10 mouse cellular contexts compared by ENCODE assay signal in the genomic region with DNA sequence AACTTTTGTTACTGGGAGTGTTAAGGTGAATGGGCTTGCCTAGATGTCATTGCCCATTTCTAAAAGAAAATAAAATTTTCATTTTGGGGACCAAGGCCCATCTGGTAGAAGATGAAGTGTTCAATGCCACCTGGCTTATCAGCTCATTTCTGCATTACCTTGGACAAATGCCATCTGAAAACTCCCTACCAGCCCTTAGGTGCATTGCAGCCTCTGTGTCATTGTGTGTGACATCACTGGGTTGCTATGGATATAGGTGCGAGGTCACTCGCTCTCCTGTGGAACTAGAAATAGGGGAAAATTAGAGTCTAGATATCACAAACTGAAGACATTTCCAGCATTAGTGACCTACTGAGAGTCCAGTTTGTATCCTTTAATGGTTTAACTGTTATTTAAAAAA. TPM values are rescaled to one million over a fixed set of nuclear protein-coding genes. Genes with fewer than 3 reads are reported as not detected.
DNase-seq lines count a peak whose midpoint lies in the region; ATAC-seq and TF ChIP-seq lines count a peak whose summit lies in the region.
"Had no signal": no experiment of that assay in that cellular context is flagged by ENCODE, and none has a peak within 500 bp of the region (broad histone marks: within the 10 kb centered on the region; RNA-seq: fewer than 3 reads in every experiment).

No protein-coding gene starts in this region.

- no peak overlapping the region for H3K9ac ChIP-seq in heart, embryonic 11.5 days (ENCODE audit: low read depth, low read length)
- no peak overlapping the region for H3K9ac ChIP-seq in hindbrain, embryonic 11.5 days (ENCODE audit: low read depth, low read length)
- H3K9ac ChIP-seq in midbrain, embryonic 14.5 days (replicated peaks; ENCODE audit: low read length): peak overlapping the region; percentile 95

- no peak for TF ChIP-seq CTCF in G1E (IDR thresholded peaks at IDR 0.05; ENCODE audit: low read depth, low read length)

- no peak overlapping the region for H3K27ac ChIP-seq in heart, embryonic 11.5 days (ENCODE audit: low read depth, low read length)
- no peak overlapping the region for H3K27ac ChIP-seq in hindbrain, embryonic 11.5 days (ENCODE audit: low read depth, low read length)
- H3K27ac ChIP-seq in midbrain, embryonic 14.5 days (replicated peaks; ENCODE audit: low read depth, low read length): no peak overlapping the region

- H3K27me3 ChIP-seq in heart, embryonic 11.5 days (ENCODE audit: control insufficient read depth, insufficient read depth, low read length): no peaks in the 10 kb centered on the region
- no peaks in the 10 kb centered on the region for H3K27me3 ChIP-seq in G1E (ENCODE audit: insufficient read depth, low read length)
- no peaks in the 10 kb centered on the region for H3K27me3 ChIP-seq in hindbrain, embryonic 11.5 days (ENCODE audit: control insufficient read depth, insufficient read depth, low read length)
- H3K27me3 ChIP-seq in midbrain, embryonic 14.5 days (ENCODE audit: control insufficient read depth, insufficient read depth, low read length): no peaks in the 10 kb centered on the region

- peaks cover 19% of the 10 kb centered on the region for H3K36me3 ChIP-seq in heart, embryonic 11.5 days (ENCODE audit: control insufficient read depth, insufficient read depth, low read length)
- peaks cover 51% of the 10 kb centered on the region for H3K36me3 ChIP-seq in G1E (replicated peaks)
- peaks cover 6% of the 10 kb centered on the region for H3K36me3 ChIP-seq in hindbrain, embryonic 11.5 days (ENCODE audit: control insufficient read depth, insufficient read depth, low read length)
- peaks cover 43% of the 10 kb centered on the region for H3K36me3 ChIP-seq in midbrain, embryonic 14.5 days (ENCODE audit: control insufficient read depth, insufficient read depth, low read length)

- DNase-seq in heart, adult 9 months (ENCODE audit: low spot score in 2 of 2): no peak
- no peak for DNase-seq in G1E (ENCODE audit: low spot score)
- DNase-seq in hindbrain, embryonic 11.5 days (ENCODE audit: low spot score): peak; percentile 28
- peak; percentile 65 for DNase-seq in midbrain, embryonic 14.5 days
- no peak for DNase-seq in layer of hippocampus, postnatal 10 days (ENCODE audit: low spot score in 2 of 2)
- no peak for DNase-seq in frontal cortex, postnatal 25 days (ENCODE audit: low spot score in 2 of 2)
- DNase-seq in spleen, adult 12 weeks (ENCODE audit: low spot score): no peak
- DNase-seq: kidney, adult 9 months had no signal

- no peak for ATAC-seq in heart, embryonic 11.5 days (replicated peaks; ENCODE audit: insufficient number of reproducible peaks, low FRiP score, low TSS enrichment)
- ATAC-seq in G1E (ENCODE audit: extremely low read depth, insufficient number of reproducible peaks, low FRiP score, poor library complexity, severe bottlenecking): no peak
- ATAC-seq in hindbrain, embryonic 11.5 days (ENCODE audit: low FRiP score): no peak
- no peak for ATAC-seq in midbrain, embryonic 14.5 days (ENCODE audit: low FRiP score, low TSS enrichment)

- peaks cover 8% of the 10 kb centered on the region; the same call in 1 of the 2 replicates for H3K4me1 ChIP-seq in heart, embryonic 11.5 days (ENCODE audit: control insufficient read depth, insufficient read depth, low read length)
- peaks cover 58% of the 10 kb centered on the region for H3K4me1 ChIP-seq in G1E (ENCODE audit: insufficient read depth, low read depth, low read length)
- H3K4me1 ChIP-seq in hindbrain, embryonic 11.5 days (replicated peaks; ENCODE audit: control insufficient read depth, insufficient read depth, low read length): peaks cover 2% of the 10 kb centered on the region; the same call in 1 of the 2 replicates
- H3K4me1 ChIP-seq in midbrain, embryonic 14.5 days (ENCODE audit: control insufficient read depth, insufficient read depth, low read length): peaks cover 25% of the 10 kb centered on the region

- peak overlapping the region; percentile 79; the same call in 1 of the 2 replicates for H3K4me2 ChIP-seq in heart, embryonic 11.5 days
- peak overlapping the region; percentile 17; the same call in 1 of the 2 replicates for H3K4me2 ChIP-seq in hindbrain, embryonic 11.5 days (replicated peaks; ENCODE audit: low read depth, low read length)
- peak overlapping the region; percentile 75 for H3K4me2 ChIP-seq in midbrain, embryonic 14.5 days (ENCODE audit: low read length)

- WGBS in heart, embryonic 11.5 days (ENCODE audit: insufficient replicate concordance): 71% methylated on average over 2 of the region's 2 CpGs
- 90% methylated on average over 2 of the region's 2 CpGs for WGBS in hindbrain, embryonic 11.5 days
- WGBS in midbrain, embryonic 14.5 days: 52% methylated on average over 2 of the region's 2 CpGs

- no peak overlapping the region for H3K4me3 ChIP-seq in heart, embryonic 11.5 days (ENCODE audit: low read depth, low read length)
- H3K4me3 ChIP-seq in G1E (ENCODE audit: low read depth, low read length): peak overlapping the region; percentile 48; the same call in 1 of the 2 replicates
- peak overlapping the region; percentile 98 for H3K4me3 ChIP-seq in hindbrain, embryonic 11.5 days (ENCODE audit: low read depth, low read length)
- peak overlapping the region; percentile 86 for H3K4me3 ChIP-seq in midbrain, embryonic 14.5 days (replicated peaks; ENCODE audit: low read depth, low read length)

- H3K9me3 ChIP-seq in heart, embryonic 11.5 days (replicated peaks; ENCODE audit: control insufficient read depth, low read length): no peaks in the 10 kb centered on the region
- H3K9me3 ChIP-seq in G1E (replicated peaks): no peaks in the 10 kb centered on the region
- no peaks in the 10 kb centered on the region for H3K9me3 ChIP-seq in hindbrain, embryonic 11.5 days (ENCODE audit: control insufficient read depth, low read length)
- no peaks in the 10 kb centered on the region for H3K9me3 ChIP-seq in midbrain, embryonic 14.5 days (ENCODE audit: control insufficient read depth, low read length)

RNA-seq across cellular contexts. Expression of gene Ywhag, which starts 2.1 kb away (rescaled TPM):
- 103 and 108 TPM in 2 replicates for polyA plus RNA-seq in heart, embryonic 11.5 days (2014; fragmentation: Nextera tagmentation; extraction: Ambion mirVana)
- total RNA-seq in G1E (2014; fragmentation: Nextera tagmentation) (168 and 200 TPM in 2 replicates), G1E (2017) (73.5 and 99.8 TPM in 2 replicates)
- polyA plus RNA-seq in G1E (2012): 246 and 281 TPM in 2 replicates
- 204 and 208 TPM in 2 replicates for polyA plus RNA-seq in hindbrain, embryonic 11.5 days (2014; fragmentation: Nextera tagmentation; extraction: Ambion mirVana)
- polyA plus RNA-seq in midbrain, embryonic 14.5 days (2014; fragmentation: Nextera tagmentation; extraction: Ambion mirVana): 420 and 582 TPM in 2 replicates
- total RNA-seq in layer of hippocampus, postnatal 10 days (2021): 1,000 to 10,000 TPM; 1,571 to 1,708 TPM

RNA-seq across cellular contexts. Expression of gene Ssc4d, which starts 42.0 kb away (rescaled TPM):
- 0.93 and 2.3 TPM in 2 replicates for polyA plus RNA-seq in heart, embryonic 11.5 days (2014; fragmentation: Nextera tagmentation; extraction: Ambion mirVana)
- 9.1 and 16.4 TPM in 2 replicates for total RNA-seq in G1E (2014; fragmentation: Nextera tagmentation)
- total RNA-seq in G1E (2017): 3.2 and 5.5 TPM in 2 replicates
- polyA plus RNA-seq in G1E (2012): 1.1 and 1.5 TPM in 2 replicates
- 1.6 and 2.4 TPM in 2 replicates for polyA plus RNA-seq in hindbrain, embryonic 11.5 days (2014; fragmentation: Nextera tagmentation; extraction: Ambion mirVana)
- 1.4 and 1.9 TPM in 2 replicates for polyA plus RNA-seq in midbrain, embryonic 14.5 days (2014; fragmentation: Nextera tagmentation; extraction: Ambion mirVana)
- 1 to 10 TPM; 2.1 to 2.3 TPM for total RNA-seq in layer of hippocampus, postnatal 10 days (2021)

RNA-seq across cellular contexts. Expression of gene Hspb1, which starts 44.6 kb away (rescaled TPM):
- polyA plus RNA-seq in heart, embryonic 11.5 days (2014; fragmentation: Nextera tagmentation; extraction: Ambion mirVana): 815 and 827 TPM in 2 replicates
- total RNA-seq in G1E (2014; fragmentation: Nextera tagmentation) (not detected in 2 replicates), G1E (2017) (0.12 TPM in 1 of 2 replicates, not detected in the other)
- polyA plus RNA-seq in G1E (2012): not detected in 2 replicates
- 16.6 and 26.1 TPM in 2 replicates for polyA plus RNA-seq in hindbrain, embryonic 11.5 days (2014; fragmentation: Nextera tagmentation; extraction: Ambion mirVana)
- polyA plus RNA-seq in midbrain, embryonic 14.5 days (2014; fragmentation: Nextera tagmentation; extraction: Ambion mirVana): 5.5 and 6.4 TPM in 2 replicates
- total RNA-seq in layer of hippocampus, postnatal 10 days (2021): 1 to 10 TPM; 4.2 to 6.1 TPM

RNA-seq across cellular contexts. Expression of gene Zp3, which starts 47.5 kb away (rescaled TPM):
- 0.16 TPM in 1 of 2 replicates, not detected in the other for polyA plus RNA-seq in heart, embryonic 11.5 days (2014; fragmentation: Nextera tagmentation; extraction: Ambion mirVana)
- total RNA-seq in G1E (2014; fragmentation: Nextera tagmentation) (not detected in 2 replicates), G1E (2017) (not detected in 2 replicates)
- polyA plus RNA-seq in G1E (2012): not detected in 2 replicates
- not detected in 2 replicates for polyA plus RNA-seq in hindbrain, embryonic 11.5 days (2014; fragmentation: Nextera tagmentation; extraction: Ambion mirVana)
- polyA plus RNA-seq in midbrain, embryonic 14.5 days (2014; fragmentation: Nextera tagmentation; extraction: Ambion mirVana): 0.16 TPM in 1 of 2 replicates, not detected in the other
- not detected for total RNA-seq in layer of hippocampus, postnatal 10 days (2021)
- polyA plus RNA-seq: small intestine, adult 2 months had no signal

Comparison
In these comparisons a context has a peak if more than half of its experiments do, and no peak if none do; other contexts are left out.
1. H3K4me2 ChIP-seq: peak in every context shown above with its lines; median percentile 79 in heart, embryonic 11.5 days; 75 in midbrain, embryonic 14.5 days; 17 in hindbrain, embryonic 11.5 days.
2. DNase-seq: peak in hindbrain, embryonic 11.5 days (single experiment) and midbrain, embryonic 14.5 days (single experiment); none in heart, adult 9 months (0 of 2), G1E (single experiment), layer of hippocampus, postnatal 10 days (0 of 2), frontal cortex, postnatal 25 days (0 of 2) and spleen, adult 12 weeks (single experiment).
3. RNA of gene Hspb1, which starts 44.6 kb away (polyA plus RNA-seq): 815 to 827 TPM in heart, embryonic 11.5 days; 16.6 to 26.1 TPM in hindbrain, embryonic 11.5 days, 5.5 to 6.4 TPM in midbrain, embryonic 14.5 days and not detected in G1E; every median in the first group is over 10 times any median in the second.